Mouse (Mus musculus) natural killer cell, adult 2 months (primary cell): ENCODE results near the gene Ptprt.

Experiments used
- DNase-seq, 2 experiments: peaks; one replicate each; pipeline ENCODE4 v3.0.0; 2022; ENCODE audit warnings: low spot score in 2 of 2

Ptprt gene

DNA sequence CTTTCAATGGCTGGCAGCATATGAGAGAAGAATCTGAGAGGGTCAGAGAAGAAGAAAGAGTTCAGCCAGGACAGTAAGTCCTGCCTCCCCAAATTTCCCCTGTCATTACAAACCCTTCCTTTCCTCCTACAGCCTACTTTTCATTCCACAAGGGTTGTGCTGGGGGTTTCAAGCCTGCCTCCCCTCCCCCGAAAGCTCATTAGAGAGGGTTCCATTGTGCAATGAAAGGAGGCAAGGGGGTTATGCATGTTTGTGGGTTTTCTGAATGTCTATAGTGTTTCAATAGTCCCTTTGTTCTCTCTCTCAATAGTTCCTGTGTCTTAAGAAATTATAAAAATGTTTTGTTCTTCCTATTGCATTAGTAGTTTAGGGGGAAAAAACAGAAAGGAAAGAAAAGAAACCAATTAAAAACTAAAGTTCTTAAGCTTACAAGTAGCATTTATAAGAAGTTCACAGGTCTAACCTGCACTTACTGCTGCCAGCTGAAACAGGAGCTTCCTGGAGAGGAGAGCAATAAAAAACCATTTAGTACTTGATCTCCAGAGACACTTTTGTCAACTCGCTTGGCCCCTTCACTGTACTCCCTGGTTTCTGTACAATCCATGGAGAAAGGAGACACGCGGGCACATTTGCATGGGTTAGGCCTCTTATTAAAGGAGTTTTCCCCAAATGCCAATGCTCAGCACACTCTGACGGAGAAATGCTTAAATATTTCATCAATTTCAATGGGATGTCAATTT lies 247.7 kb downstream of the Ptprt start:
- no peak for DNase-seq

DNA sequence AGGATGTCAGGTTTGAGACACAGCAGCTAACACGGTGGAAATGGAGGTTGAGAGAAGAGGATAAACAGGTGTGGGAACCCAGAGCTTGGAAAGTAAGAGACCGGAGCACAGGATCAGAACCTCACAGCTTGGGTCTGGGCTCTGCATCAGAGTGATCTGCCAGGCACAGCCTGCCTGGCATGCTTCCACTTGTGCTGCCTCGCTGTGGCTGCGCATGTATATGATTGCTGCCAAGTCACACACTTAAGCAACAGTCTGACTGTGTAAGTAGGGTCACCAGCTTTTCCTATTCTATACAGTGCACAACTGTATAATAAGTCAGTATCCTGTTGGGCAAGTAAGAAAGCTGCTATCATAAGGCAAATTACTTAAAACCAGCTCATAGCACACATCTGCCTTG lies 249.9 kb downstream of the Ptprt start:
- DNase-seq, result no peak

GRCm38 (mm10) chr2:162409245-162409644 lies 251.7 kb downstream of the Ptprt start:
- DNase-seq, result no peak

DNA sequence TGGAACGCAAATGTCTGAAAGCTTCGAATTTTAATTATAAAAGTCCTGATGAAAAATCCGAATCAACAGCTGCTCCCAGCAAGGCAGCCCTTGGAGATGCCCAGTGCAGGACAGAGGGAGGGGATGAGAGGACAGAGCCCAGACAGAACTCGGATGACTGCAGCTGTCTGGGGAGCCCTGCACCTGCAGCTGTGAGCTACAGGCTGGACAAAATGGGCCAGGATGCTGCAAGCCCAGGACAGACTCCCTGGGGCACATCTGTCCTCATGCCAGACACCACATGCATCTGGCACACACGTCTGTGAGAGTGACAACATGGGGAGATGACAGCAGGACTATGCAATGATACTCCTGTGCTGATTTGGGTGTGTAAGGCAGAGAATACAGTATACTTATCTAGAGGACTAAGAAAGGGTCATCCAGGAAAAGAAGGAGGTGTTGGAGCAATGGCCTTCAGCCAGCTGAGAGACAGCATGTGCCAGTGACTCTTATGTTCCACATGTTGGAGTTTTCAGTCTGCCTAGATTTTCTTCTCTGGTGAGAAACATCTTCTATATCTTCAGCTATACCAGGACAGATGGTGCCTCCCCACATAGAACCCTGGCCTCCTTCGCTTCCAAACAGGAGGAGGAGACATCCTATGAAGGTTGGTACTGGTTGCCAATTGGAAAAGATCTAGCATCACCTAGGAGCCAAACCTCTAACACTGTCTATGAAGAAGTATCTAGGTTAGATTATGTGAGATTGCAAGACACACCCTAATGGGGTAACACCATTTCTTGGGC lies 259.4 kb downstream of the Ptprt start:
- DNase-seq, result no peak

DNA sequence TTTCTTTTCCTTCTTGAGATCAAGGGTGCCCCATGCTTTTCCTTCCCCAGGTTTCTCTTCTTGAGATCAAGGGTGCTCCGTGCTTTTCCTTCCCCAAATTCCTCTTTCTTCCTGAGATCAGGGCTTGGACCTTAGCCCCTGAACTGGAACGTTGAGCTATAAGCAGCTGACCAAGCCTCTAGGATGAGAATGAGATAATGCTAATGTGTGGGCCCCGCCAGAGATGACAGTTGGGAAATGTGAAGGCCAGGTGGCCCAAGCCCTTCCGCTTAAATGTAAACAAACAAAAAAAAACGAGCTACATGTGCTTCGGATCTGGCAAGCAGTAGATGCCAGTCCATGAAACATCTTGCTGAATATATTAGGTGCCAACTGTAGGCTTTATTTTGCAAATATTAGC lies 266.3 kb downstream of the Ptprt start:
- DNase-seq, result no peak

GRCm38 (mm10) chr2:162391834-162392233 lies 269.1 kb downstream of the Ptprt start:
- no peak for DNase-seq

GRCm38 (mm10) chr2:162377309-162377708 lies 283.6 kb downstream of the Ptprt start:
- DNase-seq, result no peak

GRCm38 (mm10) chr2:162349047-162349446 lies 311.9 kb downstream of the Ptprt start:
- DNase-seq, result no peak

DNA sequence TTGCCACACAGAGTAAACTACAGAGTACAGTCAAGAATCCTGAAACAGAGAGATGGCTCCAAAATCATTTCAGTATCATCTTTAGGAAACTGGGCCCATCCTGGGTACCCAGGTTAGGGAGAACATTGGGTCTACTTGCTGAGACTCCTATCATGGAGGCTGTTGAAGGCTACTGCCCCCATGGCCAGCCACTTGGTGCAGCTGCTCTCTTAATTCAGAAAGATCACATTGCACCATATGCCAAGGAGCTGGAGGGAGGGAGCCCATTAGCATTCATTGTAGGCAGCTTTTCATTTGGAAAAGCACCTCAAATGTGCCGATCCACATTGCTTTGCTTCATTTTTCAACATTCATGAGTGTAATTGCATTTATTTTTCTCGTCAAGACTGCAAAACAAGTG lies 319.1 kb downstream of the Ptprt start:
- no peak for DNase-seq

- no peak for DNase-seq
Measured at GRCm38 (mm10) chr2:162340231-162340630, 320.7 kb downstream of the Ptprt start.

- DNase-seq, result no peak
Measured at GRCm38 (mm10) chr2:162332066-162332683, 328.8 kb downstream of the Ptprt start.

DNA sequence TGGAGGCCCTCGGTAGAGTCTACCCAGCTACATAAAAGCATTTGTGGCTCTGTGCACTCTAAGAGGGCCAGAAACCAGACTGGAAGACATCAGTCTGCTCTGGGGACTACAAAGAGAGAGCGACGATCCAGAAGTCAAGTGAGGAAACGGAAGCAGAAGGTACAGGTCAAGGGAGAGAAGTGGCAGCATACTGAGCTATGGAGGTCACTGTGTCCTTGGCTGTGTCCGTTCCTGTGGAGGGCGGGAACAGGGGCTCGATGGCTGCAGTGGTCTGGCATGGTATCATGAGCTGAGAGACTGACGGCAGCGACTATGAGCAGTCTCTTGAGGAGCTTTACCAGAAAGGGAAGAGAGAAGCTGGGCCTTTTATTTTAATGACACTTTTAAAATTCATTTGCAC lies 331.5 kb downstream of the Ptprt start:
- no peak for DNase-seq

- DNase-seq, result no peak
Measured at GRCm38 (mm10) chr2:162322411-162322810, 338.5 kb downstream of the Ptprt start.

DNA sequence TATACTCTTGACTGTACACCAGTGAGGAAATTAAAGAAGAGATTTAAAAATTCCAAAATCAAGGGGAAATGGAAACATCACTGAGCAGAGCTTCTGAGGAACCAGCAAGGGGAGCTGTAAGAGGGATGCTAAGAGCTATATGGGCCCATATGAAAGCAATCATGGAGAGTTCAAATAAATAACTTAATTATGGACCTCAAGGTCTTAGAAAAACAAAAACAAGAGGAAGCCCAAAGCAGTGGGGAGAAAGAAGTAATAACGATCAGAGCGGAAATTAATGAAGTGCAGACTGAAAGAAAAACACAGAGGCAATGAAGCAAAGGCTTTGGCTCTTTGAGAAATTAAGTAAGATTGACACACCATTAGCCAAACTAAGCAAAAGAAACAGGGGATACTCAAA lies 353.0 kb downstream of the Ptprt start:
- no peak for DNase-seq

- DNase-seq, result no peak
Measured at GRCm38 (mm10) chr2:162294070-162294469, 366.9 kb downstream of the Ptprt start.

DNA sequence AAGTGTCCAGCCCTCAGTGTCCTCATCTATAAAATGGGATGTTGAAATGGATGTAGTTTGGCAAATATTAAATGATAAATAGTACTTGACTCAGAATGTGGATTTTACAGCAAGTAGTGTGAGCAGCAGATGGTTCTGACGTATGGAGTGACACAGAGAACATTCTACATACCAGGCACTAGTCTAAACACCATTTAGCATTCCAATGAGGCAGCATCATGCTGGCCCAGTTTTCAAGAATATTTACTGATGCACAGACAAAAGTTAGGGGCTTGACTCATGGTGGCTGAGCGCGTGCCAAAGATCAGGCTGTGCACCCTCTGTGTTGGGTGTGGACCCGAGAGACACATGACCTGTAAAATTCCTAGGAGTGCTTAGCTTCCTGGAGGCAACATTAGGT lies 378.3 kb downstream of the Ptprt start:
- DNase-seq, result no peak

- DNase-seq, result no peak
Measured at GRCm38 (mm10) chr2:162282121-162282520, 378.8 kb downstream of the Ptprt start.

DNA sequence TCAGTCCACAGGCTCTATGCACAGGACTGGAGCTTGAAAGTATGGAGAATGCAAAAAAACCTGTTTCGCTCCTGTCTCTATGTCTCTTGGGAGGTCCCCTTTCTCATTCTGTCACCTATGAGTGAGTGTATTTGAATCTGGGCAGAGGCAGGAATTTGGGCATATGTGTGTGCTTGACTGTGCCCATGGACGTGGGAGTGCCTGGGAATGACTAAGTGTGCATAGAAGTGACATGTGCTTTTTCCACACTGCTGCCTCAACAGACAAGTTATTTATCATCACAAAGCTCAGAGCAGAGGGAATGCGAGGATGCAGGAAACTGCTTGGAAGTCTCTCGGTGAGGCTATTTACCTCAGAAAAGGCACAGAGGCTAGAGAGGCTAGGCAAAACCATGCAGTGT lies 387.1 kb downstream of the Ptprt start:
- DNase-seq, result no peak

GRCm38 (mm10) chr2:162251272-162251671 lies 409.7 kb downstream of the Ptprt start:
- DNase-seq, result no peak

- no peak for DNase-seq
Measured at GRCm38 (mm10) chr2:162248296-162248695, 412.7 kb downstream of the Ptprt start.

DNA sequence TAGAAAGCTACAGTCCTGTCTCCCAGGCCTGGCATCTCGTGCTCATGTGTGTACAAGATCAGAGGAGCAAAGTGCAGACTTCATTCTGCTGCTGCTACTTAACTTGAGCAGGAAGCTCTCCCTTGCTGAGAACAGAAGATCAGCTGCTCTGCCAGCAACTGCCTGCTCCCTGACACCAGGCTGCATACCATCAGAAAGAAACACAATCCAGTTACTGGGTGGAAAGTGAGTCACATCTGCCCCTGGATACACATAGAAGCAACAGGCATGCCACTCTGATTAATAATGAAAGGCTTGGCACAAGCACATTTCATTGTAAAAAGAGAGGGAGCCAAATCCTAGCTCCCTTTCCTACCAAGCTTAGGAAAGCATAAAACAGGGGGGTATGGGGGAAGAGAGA lies 438.5 kb downstream of the Ptprt start:
- DNase-seq, result no peak

DNA sequence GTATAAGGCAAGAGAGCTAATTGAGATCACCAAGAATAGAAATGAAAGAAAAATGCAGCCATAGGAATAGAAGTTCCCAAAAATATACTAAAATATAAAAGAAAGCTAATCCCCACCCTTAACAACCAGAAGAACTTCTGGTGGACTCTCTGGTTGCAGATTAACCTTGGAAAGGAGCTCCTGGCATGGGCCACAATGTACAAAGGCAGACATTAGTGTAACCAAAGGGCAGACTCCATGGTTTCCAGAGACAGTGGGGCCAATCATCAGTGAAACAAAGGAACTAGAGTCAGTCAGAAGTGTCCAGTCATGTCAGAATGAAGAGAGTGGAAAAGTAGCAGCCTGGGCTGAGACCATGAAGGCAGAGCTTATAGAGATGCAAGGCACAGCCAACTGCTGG lies 440.4 kb downstream of the Ptprt start:
- no peak for DNase-seq

DNA sequence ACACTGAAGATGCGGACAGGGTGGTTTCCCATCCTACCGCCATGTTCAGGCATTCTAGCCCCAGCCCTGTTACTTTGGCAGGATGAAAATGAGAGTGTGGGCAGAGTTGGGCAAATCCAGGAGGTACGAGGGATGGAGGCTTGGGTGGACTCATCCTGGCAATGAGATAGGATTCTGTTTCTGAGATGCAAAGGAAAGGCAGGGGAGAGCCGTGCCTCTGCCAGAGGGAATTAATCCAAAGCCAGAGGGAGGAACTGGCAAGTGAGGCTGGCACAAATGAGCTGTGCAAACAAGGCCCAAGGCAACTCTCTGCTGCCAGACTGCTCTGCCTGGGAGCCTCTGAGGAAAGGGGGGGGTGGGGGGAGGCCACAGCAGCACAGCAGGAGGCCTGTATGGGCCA lies 441.4 kb downstream of the Ptprt start:
- no peak for DNase-seq
